Mouse (Mus musculus) megakaryocyte-erythroid progenitor cell, adult 5 weeks (primary cell): ENCODE measurements around the gene Hyal2. TPM values are rescaled to one million over a fixed set of nuclear protein-coding genes. Genes with fewer than 3 reads are reported as not detected.

Source experiments
- polyA plus RNA-seq: library from polyadenylated mRNA; stranded (reverse); fragments of >175 nt; gene quantifications from 2 replicates; pipeline ENCODE4 v1.2.3, GENCODE M21; 2012

Gene Hyal2
- polyA plus RNA-seq: 11.0 and 18.3 TPM in 2 replicates

GRCm38 (mm10) chr9:107567702-107568319 is at the start of gene Hyal2:
Gene Hyal2, plus strand, starts transcription at chr9:107567945.

GRCm38 (mm10) chr9:107533791-107534407 is 33.8 kb upstream of the Hyal2 start, which contains the start of gene Tmem115:
Gene Tmem115, plus strand, starts transcription at chr9:107533945.

GRCm38 (mm10) chr9:107541474-107542351 is 26.0 kb upstream of the Hyal2 start, which contains the start of the genes Cyb561d2 and Nprl2:
Gene Cyb561d2, minus strand, starts transcription at chr9:107542193.
Gene Nprl2, plus strand, starts transcription at chr9:107542226.

GRCm38 (mm10) chr9:107547026-107547425 is 20.7 kb upstream of the Hyal2 start, which contains the start of gene Zmynd10:
Gene Zmynd10, plus strand, starts transcription at chr9:107547298.

GRCm38 (mm10) chr9:107551117-107551889 is 16.4 kb upstream of the Hyal2 start, which contains the start of gene Rassf1:
Gene Rassf1, plus strand, starts transcription at chr9:107551555.

GRCm38 (mm10) chr9:107563029-107563581 is 4.6 kb upstream of the Hyal2 start, which contains the start of gene Tusc2:
Gene Tusc2, plus strand, starts transcription at chr9:107563255.

GRCm38 (mm10) chr9:107576357-107577107 is 8.8 kb downstream of the Hyal2 start, which contains the start of gene Hyal1:
Gene Hyal1, plus strand, starts transcription at chr9:107576927.

GRCm38 (mm10) chr9:107578587-107578986 is 10.8 kb downstream of the Hyal2 start, which contains the start of gene Naa80:
Gene Naa80, plus strand, starts transcription at chr9:107578887.

GRCm38 (mm10) chr9:107580501-107581317 is 13.0 kb downstream of the Hyal2 start, which contains the start of gene Hyal3:
Gene Hyal3, plus strand, starts transcription at chr9:107580818.

GRCm38 (mm10) chr9:107586974-107587832 is 19.5 kb downstream of the Hyal2 start, which contains the start of gene Ifrd2:
Gene Ifrd2, plus strand, starts transcription at chr9:107587642.

GRCm38 (mm10) chr9:107608741-107609432 is 41.1 kb downstream of the Hyal2 start, which contains the start of gene Sema3b:
Gene Sema3b, minus strand, starts transcription at chr9:107609229.

Other genes with a start within 250 kb of the Hyal2 start
- gene Hemk1, start 229.6 kb upstream of the Hyal2 start, polyA plus RNA-seq: 2.8 and 3.5 TPM in 2 replicates
- gene 6430571L13Rik, start 227.3 kb upstream of the Hyal2 start, polyA plus RNA-seq: 0.34 and 0.41 TPM in 2 replicates
- 1.7 and 2.1 TPM in 2 replicates for gene Cacna2d2, start 168.3 kb upstream of the Hyal2 start, polyA plus RNA-seq
- 30.5 and 30.9 TPM in 2 replicates for gene Tmem115, start 34.0 kb upstream of the Hyal2 start, polyA plus RNA-seq
- 17.6 and 21.3 TPM in 2 replicates for gene Cyb561d2, start 25.8 kb upstream of the Hyal2 start, polyA plus RNA-seq
- gene Nprl2, start 25.7 kb upstream of the Hyal2 start, polyA plus RNA-seq: 0.73 and 1.6 TPM in 2 replicates
- gene Zmynd10, start 20.6 kb upstream of the Hyal2 start, polyA plus RNA-seq: 0.65 and 0.95 TPM in 2 replicates
- 41.8 and 45.8 TPM in 2 replicates for gene Rassf1, start 16.4 kb upstream of the Hyal2 start, polyA plus RNA-seq
- gene Tusc2, start 4.7 kb upstream of the Hyal2 start, polyA plus RNA-seq: 8.9 and 11.0 TPM in 2 replicates
- 2.8 and 3.0 TPM in 2 replicates for gene Hyal1, start 9.0 kb downstream of the Hyal2 start, polyA plus RNA-seq
- gene Naa80, start 10.9 kb downstream of the Hyal2 start, polyA plus RNA-seq: 57.1 and 59.8 TPM in 2 replicates
- 0.47 and 0.67 TPM in 2 replicates for gene Hyal3, start 12.9 kb downstream of the Hyal2 start, polyA plus RNA-seq
- gene Ifrd2, start 19.7 kb downstream of the Hyal2 start, polyA plus RNA-seq: 99.4 and 110 TPM in 2 replicates
- 0.09 TPM in 1 of 2 replicates, not detected in the other for gene Sema3b, start 41.3 kb downstream of the Hyal2 start, polyA plus RNA-seq
- gene Gnai2, start 67.4 kb downstream of the Hyal2 start, polyA plus RNA-seq: 1,176 and 1,508 TPM in 2 replicates
- 0.02 and 0.03 TPM in 2 replicates for gene Slc38a3, start 101.6 kb downstream of the Hyal2 start, polyA plus RNA-seq
- gene Gnat1, start 111.8 kb downstream of the Hyal2 start, polyA plus RNA-seq: 0.33 and 0.55 TPM in 2 replicates
- 0.52 and 0.71 TPM in 2 replicates for gene Sema3f, start 142.5 kb downstream of the Hyal2 start, polyA plus RNA-seq
- gene Rbm5, start 203.1 kb downstream of the Hyal2 start, polyA plus RNA-seq: 22.6 and 29.7 TPM in 2 replicates